Mouse (Mus musculus) heart, adult 2 months (tissue): ENCODE data around the gene Prdx1.

ENCODE experiments used
- CTCF ChIP-seq: fragments of 200-600 bp; IDR thresholded peaks from 2 replicates; pipeline ENCODE4 v1.8.1; 2022; ENCODE audit warnings: antibody characterized with exemption, mild to moderate bottlenecking, moderate library complexity
- EP300 ChIP-seq: fragments of 200-500 bp; IDR thresholded peaks from 2 replicates; pipeline ENCODE4 v1.6.1; 2011; ENCODE audit warnings: low read depth, low read length, control low read depth; ENCODE audit not compliant: insufficient read depth

- TF ChIP-seq CTCF, result peak; percentile 30
- peak; percentile 69; the same call in 1 of the 2 replicates for TF ChIP-seq EP300
These were observed 22.9 kb downstream of the Prdx1 start, which contains the start of the genes Mmachc and Ccdc163 for GRCm38 (mm10) chr4:116708201-116708764.
